Mouse (Mus musculus) cortical plate, adult 2 months (tissue): Measurements from ENCODE around the gene Mrpl14.

ENCODE experiments used
- CTCF ChIP-seq: fragments of 200-500 bp; IDR thresholded peaks from 2 replicates; pipeline ENCODE4 v1.5.1; 2011; ENCODE audit warnings: mild to moderate bottlenecking, control low read depth, low read length; ENCODE audit not compliant: insufficient read depth; ENCODE audit errors: extremely low read depth
- POLR2A ChIP-seq: fragments of 200-500 bp; IDR thresholded peaks from 2 replicates; pipeline ENCODE4 v1.6.1; 2011; ENCODE audit warnings: mild to moderate bottlenecking, low read length, control low read depth; ENCODE audit not compliant: insufficient read depth; ENCODE audit errors: extremely low read depth

DNA sequence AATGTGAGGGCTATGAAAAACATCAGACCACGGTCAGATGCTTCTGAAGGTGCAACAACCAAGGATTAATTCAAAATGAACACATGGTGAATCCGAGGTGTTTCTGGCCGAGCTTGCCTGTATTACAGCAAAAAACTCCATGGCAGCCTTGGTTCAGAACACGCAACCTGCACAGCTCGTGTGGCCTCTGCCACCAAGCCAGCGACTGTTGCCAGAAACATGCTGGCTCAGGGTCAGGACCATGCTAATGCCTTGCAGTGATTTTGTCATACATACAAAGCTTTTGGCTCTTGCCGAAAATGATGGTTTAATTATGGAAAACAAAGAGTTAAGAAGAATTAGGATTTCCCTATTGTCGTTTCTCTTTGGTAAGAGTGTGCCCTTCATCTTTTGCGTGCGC is 18.1 kb upstream of the Mrpl14 start:
- TF ChIP-seq CTCF (no peak), POLR2A (no peak)
